Mouse (Mus musculus) frontal cortex, adult 2 months (tissue): ENCODE results near the gene Olfr862. TPM values are rescaled to one million over a fixed set of nuclear protein-coding genes. Genes with fewer than 3 reads are reported as not detected.

Experiments
- DNase-seq, 2 experiments: peaks; one replicate each; pipeline ENCODE4 v3.0.0; 2022; ENCODE audit warnings: low spot score in 1 of 2; ENCODE audit errors: extremely low spot score in 1 of 2
- polyA plus RNA-seq: library from polyadenylated mRNA; depleted of rRNA; stranded (reverse); fragments of >200 nt; gene quantifications from 2 replicates; pipeline ENCODE4 v1.2.3, GENCODE M21; 2012; rRNA removed

Olfr862 gene
- not detected in 2 replicates for polyA plus RNA-seq

GRCm38 (mm10) chr9:19887904-19888303 lies at the start of gene Olfr862:
Gene Olfr862, minus strand, starts transcription at chr9:19888004.
- DNase-seq: no peak

GRCm38 (mm10) chr9:19916565-19916964 lies 28.8 kb upstream of the Olfr862 start, which contains the start of gene Olfr77:
Gene Olfr77, plus strand, starts transcription at chr9:19916865.
- no peak for DNase-seq

- no peak for DNase-seq
Measured at GRCm38 (mm10) chr9:19911170-19911569, 23.4 kb upstream of the Olfr862 start.

GRCm38 (mm10) chr9:19849647-19850046 lies 38.2 kb downstream of the Olfr862 start, which contains the start of gene Olfr860:
Gene Olfr860, minus strand, starts transcription at chr9:19849747.
- DNase-seq: no peak

Other genes with a start within 250 kb of the Olfr862 start
- gene Olfr857, start 178.6 kb downstream of the Olfr862 start, polyA plus RNA-seq: 0.14 TPM in 1 of 2 replicates, not detected in the other
- gene Olfr58, start 107.7 kb downstream of the Olfr862 start, polyA plus RNA-seq: not detected in 2 replicates
- gene Olfr859, start 83.1 kb downstream of the Olfr862 start, polyA plus RNA-seq: 0.04 and 0.06 TPM in 2 replicates
- not detected in 2 replicates for gene Olfr860, start 38.3 kb downstream of the Olfr862 start, polyA plus RNA-seq
- not detected in 2 replicates for gene Olfr77, start 28.9 kb upstream of the Olfr862 start, polyA plus RNA-seq
- not detected in 2 replicates for gene Olfr866, start 140.0 kb upstream of the Olfr862 start, polyA plus RNA-seq
- gene Olfr867, start 169.6 kb upstream of the Olfr862 start, polyA plus RNA-seq: not detected in 2 replicates
- gene Olfr868, start 210.6 kb upstream of the Olfr862 start, polyA plus RNA-seq: not detected in 2 replicates
- not detected in 2 replicates for gene Olfr869, start 241.0 kb upstream of the Olfr862 start, polyA plus RNA-seq